Mouse (Mus musculus) mouse embryonic stem cell (cell line): ENCODE data around the gene Dtnbp1.

ENCODE experiments used
- in situ Hi-C, 2 experiments: fragments of 300-500 bp; cut with MboI; formaldehyde crosslinking; loops; 1 replicate in 1 of 2; 3 replicates in 1 of 2; pipeline ENCODE4 v1.14.3; 2019 to 2020; ENCODE audit warnings: low sequenced_read_pairs in 2 of 2, low pct_unique_long_range_greater_than_20kb in 1 of 2, mixed read lengths in 1 of 2; ENCODE audit not compliant: unreplicated experiment in 1 of 2

Gene Dtnbp1

DNA sequence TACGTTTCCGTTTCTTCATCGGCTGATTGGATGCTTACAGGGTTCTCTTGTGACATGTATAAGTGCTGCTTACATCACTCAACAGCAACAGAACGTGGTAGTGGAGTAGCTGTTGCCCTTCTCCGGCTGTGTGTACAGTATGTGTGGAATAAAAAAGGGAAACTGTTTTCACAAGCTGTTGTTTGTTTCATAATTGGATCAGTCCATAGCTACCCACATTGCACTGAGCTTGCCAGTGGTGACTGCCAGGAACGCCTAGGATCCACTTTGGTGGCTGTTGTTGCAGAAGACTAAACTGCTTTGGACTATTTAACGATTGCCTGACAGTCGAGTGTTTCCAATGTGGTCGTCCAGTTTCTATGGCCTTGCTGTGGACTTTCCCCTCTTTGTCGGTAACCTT lies 80.9 kb downstream of the Dtnbp1 start:
- in situ Hi-C loops: no loop called here

DNA sequence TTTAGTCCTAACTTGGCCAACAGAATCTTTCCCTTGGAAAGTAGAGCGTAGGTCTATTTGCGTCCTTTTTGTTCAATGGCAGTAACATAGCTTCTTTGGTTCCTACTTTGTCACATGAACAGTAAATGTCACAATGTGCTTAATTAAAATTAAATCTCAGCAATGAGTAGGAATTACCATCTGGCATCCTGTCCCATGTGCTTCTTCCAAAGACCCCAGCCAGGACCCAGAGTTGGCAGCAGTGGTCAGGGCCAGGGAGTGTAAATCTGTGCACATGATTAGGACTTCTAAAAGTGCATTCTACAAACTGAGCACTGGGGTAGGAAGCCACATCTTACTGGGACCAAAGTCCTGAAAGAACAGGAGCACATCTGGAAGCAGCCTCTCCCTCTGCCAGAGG lies 83.7 kb downstream of the Dtnbp1 start:
- in situ Hi-C loops: no loop called here

DNA sequence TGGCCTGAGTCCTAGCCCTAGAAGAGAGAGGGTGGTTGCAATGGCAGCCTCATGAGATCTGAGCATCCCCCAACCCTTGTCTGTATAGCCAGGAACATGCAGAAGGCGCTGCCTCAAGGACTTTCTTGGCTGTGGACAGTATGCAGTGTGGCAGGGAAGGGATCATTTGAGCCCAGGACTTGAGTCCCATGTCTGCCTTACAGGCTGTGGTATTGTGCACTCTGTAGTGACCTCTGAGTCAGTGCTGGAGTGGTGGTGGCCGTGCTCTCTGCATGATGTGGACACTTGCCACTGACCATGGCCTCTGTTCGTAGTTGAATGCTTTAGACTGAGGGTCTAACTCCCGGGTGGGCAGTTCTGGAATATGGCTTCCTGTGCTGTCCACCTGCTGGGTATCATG lies 84.7 kb downstream of the Dtnbp1 start:
- in situ Hi-C loops: no loop called here

DNA sequence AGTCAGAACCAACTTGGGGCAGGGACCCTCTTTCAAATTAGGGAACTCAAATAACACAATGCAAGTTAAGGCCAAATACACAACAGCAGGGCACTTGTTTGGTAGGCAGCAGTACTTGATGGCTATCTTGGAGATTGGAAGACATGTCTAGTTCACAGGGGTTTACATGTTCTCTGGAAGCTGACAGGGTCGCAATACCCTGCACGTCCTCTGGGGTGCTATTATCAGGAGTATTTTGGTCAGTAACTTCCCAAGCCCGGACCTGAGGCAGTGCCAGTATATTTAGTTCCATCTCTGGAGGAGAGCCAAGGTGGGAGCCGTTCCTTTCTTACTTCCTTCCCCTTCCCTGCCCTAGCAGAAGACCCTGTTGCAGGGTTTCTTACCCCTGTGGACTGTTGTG lies 86.0 kb downstream of the Dtnbp1 start:
- in situ Hi-C loops: no loop called here

DNA sequence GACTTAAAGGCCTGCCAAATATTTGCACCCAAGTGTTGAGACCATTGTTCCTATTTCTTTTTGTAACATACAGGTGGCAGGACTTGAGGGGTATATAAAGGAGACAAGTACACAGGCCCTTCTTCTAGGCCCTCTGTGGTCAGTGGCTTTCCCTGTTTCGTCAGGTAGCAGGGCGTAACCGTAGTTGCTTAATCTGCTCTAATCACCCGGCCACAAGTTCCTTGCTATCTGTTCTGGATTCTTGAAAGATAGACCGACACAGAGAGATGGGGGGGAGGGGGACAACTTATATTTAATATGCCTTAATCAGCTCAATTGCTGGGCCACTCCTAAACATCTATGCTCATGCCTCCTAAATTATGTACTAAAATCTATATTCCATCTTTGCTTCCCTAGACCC lies 86.6 kb downstream of the Dtnbp1 start:
- in situ Hi-C loops: no loop called here

DNA sequence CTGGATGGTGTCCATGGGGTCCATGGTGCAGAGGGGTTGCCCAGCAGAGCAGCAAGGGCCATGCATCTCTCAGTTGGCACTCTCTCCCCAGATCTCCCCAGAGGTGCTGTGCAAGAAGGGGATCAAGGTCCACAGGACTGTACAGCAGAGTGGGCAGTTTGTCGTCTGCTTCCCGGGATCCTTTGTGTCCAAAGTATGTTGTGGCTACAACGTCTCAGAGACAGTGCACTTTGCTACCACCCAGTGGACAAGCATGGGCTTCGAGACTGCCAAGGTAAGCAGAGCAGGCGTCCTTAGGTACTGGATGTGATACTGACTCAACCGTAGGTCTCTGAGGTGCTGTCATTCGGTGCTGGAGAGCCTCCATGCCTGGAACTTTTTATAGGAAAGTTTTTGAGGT lies 88.4 kb downstream of the Dtnbp1 start:
- in situ Hi-C loops: no loop called here

DNA sequence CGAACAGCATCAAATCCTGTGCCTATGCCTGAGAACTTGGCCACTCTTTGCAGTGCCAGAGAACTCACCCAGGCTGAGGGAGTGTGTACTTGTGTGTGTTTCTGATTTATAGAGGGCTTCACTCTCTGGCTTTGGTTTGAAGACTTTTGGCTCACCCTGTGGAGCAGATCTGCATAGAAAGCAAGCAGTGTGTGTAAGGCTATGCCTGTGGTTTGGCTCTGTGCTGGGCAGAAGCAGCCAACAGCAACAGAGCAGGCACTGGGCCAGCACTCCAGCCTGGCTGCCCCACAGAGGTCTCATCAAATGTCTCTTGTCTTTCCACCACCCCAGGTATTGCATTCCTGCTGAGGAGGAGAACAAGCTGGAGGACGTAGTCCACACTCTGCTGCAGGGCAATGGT lies 89.1 kb downstream of the Dtnbp1 start:
- in situ Hi-C loops: no loop called here

DNA sequence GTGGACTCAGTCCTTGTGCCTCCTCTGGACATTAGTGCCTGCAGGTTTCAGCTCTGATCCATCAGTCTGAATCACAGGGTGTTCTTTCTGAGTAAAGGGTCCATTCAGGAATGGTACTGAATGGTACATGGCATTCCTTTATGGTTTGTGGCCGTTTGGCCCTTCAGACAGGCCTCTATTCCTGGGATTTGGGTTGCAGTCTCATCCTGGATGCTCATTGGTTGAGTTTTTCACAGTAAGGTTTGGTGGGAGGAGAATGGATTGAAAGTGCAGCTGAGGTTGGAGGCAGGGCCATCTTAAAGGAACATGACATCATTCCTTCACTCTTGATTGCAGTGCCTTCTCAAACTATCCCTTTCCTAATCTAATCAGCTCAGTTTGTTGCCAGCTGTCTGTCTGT lies 93.2 kb downstream of the Dtnbp1 start:
- in situ Hi-C loops: no loop called here

DNA sequence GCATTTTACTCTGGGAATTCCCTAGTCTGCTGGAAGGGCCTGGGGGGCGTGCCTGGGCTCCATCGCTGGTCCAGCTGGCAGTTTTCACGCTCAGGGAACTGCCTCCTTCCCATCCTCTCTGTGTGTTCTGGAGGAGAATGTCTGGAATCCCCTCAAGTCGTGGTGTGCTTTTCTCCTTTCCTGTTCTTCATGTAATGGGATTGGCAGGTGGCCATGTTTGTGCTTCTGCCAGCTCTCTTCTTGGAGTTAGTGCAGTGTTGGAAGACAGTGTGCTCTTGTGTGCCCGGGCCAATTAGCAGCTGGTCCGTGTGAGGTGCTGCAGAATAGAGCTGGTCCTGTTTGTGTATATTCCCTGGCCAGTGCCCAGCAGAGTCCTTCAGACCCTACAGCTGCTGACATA lies 94.2 kb downstream of the Dtnbp1 start:
- in situ Hi-C loops: no loop called here

DNA sequence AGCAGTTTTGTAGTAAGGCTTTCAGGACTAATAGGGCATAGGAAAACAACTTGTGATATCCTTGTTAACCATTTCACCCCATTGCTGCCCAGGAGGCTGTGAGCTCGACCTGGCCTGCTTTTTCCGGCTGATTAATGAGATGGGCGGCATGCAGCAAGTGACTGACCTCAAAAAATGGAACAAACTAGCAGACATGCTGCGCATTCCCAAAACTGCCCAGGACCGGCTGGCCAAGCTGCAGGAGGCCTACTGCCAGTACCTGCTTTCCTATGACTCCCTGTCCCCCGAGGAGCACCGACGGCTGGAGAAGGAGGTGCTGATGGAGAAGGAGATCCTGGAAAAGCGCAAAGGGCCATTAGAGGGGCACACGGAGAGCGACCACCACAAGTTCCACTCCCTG lies 95.8 kb downstream of the Dtnbp1 start:
- in situ Hi-C loops: no loop called here

DNA sequence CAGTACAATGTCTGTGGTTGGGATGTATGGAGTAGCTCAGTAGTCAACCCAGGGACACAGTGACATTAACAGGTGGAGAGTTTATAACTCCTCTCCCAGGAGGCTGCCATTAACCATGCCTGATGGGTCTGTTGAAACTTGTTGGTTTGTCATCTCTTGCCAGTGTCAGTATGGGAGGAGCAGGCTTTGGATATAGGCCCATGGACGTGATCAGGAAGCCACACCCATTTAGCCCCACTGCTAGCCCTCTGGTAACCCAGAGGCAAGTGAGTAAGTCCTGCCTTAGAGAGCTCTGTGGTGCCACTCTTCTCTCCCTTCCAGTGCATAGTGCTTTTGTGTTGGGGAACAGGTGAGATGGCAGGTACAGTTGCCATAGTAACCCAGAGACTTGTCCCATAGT lies 97.7 kb downstream of the Dtnbp1 start:
- in situ Hi-C loops: no loop called here

DNA sequence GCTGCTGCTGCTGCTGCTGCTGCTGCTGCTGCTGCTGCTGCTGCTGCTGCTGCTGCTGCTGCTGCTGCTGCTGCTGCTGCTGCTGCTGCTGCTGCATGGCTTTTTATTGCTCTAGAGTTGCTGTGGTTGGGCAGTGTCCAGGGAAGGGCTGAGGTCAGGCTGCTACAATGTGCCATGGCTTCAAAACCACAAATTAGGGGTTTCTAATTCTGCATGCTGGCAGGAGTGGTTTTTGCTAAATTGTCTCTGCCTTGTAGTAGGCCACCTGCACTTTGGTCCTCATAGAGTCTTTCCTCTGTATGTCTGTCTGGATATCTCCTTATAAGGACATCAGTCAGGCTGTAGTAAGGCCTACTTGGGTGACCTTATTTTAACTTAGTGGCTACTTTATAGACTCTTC lies 98.5 kb downstream of the Dtnbp1 start:
- in situ Hi-C loops: no loop called here

DNA sequence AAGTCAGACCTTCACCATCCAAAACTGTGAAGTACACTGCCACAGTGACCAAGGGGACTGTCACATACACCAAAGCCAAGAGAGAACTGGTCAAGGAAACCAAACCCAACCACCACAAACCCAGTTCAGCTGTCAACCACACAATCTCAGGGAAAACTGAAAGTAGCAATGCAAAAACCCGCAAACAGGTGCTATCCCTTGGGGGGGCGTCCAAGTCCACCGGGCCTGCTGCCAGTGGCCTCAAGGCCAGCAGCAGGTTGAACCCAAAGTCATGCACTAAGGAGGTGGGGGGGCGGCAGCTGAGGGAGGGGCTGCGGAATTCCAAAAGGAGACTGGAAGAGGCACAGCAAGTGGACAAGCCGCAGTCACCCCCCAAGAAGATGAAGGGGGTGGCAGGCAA lies 99.6 kb downstream of the Dtnbp1 start:
- in situ Hi-C loops: no loop called here

DNA sequence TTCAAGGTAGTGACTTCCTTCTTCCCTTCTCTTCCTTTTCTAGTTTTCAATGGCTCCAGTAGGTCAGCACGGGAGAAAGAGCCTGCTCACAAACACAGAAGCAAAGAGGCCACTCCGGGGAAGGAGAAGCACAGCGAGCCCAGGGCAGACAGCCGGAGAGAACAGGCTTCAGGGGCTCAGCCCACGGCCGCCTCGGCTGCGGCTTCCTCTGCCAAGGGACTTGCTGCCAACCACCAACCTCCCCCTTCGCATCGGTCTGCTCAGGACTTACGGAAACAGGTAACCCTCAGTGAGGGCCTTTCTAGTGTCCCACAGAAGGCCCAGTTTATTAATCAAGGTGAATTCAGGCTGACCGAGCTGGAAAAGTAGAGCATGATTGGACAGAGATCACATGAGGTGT lies 105.7 kb downstream of the Dtnbp1 start:
- in situ Hi-C loops: no loop called here

DNA sequence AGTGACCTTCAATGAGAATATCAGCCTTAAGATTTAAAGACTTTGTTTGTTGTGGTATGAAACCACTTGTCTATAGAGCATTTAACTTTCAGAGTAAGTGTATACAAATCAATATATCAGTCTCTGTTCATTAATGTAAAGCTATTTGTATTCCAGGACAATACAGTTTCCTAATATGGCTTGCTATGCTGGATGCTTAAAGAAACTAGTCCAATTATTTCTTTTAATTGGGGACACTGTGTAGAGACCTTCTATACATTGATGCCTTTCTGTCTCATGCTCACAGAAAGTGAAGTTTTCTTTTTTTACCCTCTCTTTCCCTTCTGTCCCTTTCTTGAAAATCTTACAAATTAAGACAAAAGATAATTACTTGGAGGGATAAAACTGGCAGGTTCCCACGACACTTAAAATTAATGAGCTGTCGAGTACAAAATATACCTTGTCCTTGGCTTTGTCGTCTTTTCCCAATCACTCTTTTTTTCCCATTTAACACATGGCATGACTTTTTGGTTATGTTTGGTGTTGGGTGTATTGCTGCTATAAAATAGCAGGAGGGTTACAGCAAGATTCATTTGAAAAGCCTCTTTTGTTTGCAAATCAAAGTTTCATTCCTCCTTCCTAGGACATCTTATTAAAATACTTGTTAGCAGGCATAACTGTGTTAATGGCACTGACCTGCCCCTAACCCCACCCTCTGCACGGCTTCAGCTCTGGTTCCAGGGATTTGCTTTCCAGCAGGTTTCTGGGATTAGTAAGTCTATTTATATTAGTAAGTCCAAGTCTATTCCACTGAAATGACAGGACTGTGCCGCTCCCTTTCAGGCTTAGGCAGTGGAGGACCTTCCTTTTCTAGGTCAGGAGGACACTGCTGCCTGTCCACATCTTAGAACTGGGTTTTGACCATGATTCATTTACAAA lies 109.9 kb downstream of the Dtnbp1 start:
- in situ Hi-C loops: no loop called here

DNA sequence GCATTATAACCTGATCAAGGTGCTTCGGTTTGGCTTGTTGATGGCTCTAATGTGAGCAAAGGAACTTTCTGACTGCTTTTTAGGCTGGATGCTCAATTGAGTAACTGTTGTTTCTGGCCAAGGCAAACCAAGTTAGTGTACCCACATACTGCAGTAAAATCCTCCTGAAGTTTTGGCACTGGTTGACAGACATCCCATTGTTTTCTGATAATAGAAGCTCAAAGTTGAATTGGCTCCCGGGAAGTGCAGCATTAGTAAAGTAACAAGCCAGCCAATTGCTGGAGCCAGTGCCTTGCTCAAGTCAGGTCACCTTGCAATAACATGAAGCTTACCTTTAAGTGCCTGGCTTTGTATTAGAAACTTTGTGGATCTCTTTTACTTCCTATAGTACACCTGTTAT lies 111.3 kb downstream of the Dtnbp1 start:
- in situ Hi-C loops: no loop called here

DNA sequence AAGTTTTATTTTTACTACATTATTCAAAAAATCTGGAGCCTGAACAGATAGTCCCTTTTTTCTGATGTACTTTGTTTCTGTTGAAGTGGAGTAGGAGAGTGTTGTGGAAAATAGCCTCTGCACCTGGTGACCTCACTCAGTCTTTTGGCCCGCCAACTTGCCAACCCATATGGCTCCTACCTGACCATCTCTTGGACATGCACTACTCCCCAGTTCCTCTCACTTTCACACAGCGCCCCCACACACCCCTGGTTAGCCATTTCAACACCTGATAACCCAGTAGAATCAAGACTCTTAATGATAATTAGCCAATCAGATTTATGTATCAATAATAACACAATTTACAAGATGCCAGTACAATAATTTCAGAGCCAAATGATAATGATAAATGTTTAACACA lies 115.7 kb downstream of the Dtnbp1 start:
- in situ Hi-C loops: no loop called here

DNA sequence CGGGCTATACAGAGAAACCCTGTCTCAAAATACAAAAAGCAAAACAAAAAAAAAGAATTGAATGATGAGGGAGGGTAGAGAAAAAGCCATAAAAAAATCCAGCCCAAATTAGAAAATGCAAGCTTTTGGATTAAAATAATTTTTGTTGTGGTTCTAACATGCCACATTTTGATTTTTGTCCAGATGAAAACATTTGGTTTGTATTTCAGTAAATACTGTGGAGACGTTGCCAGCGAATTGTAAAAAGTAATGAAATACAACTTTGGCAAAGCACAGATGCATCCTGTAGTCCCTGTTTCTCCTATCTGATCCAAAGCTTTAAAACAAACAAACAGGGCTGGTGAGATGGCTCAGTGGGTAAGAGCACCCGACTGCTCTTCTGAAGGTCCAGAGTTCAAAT lies 120.9 kb downstream of the Dtnbp1 start:
- in situ Hi-C loops: no loop called here

DNA sequence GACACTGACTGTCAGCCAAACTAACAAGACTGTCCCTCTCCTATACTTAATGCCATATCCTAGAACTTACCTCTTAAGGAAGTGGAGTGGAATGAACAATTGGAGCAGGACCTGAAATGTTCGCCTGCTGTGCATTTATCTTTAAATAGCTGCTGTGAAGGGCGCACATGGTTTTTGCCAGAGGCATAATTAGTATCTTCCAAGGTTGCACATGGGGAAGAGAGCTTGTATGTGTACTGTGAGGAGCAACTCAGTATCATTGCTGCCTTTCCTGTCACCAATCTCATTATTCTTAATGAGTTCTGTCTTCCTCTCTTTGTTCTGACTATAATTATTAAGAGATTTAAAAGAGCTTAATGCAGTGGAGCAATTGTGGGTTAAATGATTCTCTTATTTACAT lies 125.1 kb downstream of the Dtnbp1 start:
- in situ Hi-C loops: no loop called here
